Mouse (Mus musculus): ENCODE results near the gene Gnmt.

Gene Gnmt

GRCm38 (mm10) chr17:46742986-46743385 is 14.0 kb upstream of the Gnmt start:
- DNase-seq (ENCODE audit: low read depth, low spot score) = no peak

GRCm38 (mm10) chr17:46741305-46741704 is 12.3 kb upstream of the Gnmt start:
- no peak for DNase-seq (ENCODE audit: low read depth, low spot score)

DNA sequence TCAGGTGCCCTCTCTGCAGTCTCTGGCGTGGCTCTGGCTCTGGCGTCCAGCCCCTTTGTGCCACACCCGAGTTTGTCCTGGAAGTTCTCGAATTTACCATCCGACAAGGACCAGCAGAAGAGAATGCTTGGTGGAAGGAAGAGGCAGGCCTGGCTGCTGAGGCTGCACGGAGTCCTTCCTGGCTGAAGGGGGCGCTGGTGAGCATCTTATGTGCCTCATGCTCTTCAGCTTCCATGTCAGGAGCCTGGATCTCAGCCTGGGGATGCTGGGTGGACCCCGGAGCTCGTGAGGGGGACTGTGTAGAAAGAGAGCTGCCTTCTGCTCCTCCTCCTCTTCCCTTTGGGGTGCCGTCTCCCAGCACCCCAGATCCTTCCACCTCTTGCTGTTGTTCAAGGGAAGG is 7.2 kb upstream of the Gnmt start:
- no peak for DNase-seq (ENCODE audit: low read depth, low spot score)

GRCm38 (mm10) chr17:46735287-46735686 is 6.3 kb upstream of the Gnmt start:
- DNase-seq (ENCODE audit: low read depth, low spot score) = no peak

DNA sequence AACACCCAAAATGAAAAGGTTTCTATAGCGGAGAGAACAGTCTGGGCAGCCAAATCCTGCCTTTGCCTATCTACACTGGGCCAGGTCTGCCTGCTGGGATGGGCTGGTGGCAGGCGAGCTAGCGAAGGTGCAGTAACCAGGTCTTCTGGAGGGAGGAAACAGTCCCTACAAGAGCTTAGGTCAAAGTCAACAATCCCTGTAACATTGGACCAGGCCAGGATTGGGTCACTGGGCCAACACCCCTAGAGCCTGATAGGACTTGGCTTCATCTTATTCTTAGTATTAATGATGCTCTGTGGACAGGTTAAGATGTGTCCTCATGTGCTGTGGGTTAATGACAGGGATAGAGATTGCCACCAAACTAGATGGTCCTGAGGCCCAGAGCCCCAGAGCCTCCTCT is 5.1 kb upstream of the Gnmt start:
- no peak for DNase-seq (ENCODE audit: low read depth, low spot score)

DNA sequence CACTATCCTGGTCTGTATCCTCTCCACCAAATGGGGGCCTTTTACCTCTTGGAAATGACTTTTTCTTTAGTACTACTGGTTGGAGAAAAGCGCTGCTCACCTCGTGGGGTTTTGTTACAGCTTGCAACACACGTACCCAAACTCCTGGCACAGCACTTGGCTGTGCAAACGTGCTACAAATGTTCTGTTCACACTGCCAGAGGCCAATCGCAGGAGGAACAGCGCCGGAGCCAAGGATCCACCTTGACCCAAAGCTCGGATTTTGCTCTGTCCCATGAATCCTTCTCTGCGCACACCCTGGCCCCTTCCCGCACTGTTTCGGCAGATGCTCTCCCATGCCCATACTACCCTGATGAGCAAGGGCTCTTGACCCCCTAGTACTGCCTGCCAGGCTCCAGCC is 472 bp downstream of the Gnmt start:
- no peak for DNase-seq (ENCODE audit: low read depth, low spot score)

DNA sequence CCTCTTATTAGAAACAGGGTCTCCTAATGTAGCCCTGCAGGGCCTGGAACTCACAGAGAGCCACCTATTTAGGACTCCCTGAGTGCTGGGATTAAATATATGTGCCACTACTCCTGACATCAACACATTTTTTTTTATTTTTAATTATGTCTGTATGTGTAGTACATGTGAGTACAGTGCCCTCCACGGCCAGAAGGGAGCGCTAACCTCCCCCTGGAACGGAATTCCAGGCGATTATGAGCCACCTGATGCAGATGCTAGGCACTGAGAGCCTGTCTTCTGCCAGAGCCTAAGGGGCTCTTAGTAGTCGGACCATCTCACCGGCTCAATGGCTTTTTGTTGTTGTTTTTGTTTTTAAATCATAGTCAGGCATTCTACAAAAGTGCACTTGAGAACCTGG is 947 bp downstream of the Gnmt start:
- DNase-seq (ENCODE audit: low read depth, low spot score) = no peak

DNA sequence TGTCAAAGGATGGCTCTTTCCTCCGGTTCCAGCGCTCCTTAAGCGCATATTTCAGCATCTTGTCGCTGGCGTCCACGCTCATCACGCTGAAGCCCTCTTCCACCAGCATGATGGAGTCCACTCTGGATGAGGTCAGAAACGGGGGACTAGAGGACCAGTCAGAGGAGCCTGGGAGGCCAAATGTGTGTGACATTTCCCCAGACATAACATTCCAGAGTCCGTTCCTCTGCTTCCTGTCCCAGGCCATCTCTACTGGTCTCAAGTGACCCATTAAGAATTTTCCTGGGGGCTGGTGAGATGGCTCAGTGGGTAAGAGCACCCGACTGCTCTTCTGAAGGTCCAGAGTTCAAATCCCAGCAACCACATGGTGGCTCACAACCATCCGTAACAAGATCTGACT is 1.7 kb downstream of the Gnmt start:
- no peak for DNase-seq (ENCODE audit: low read depth, low spot score)

- no peak for DNase-seq (ENCODE audit: low read depth, low spot score)
Measured at GRCm38 (mm10) chr17:46725731-46726645, 3.0 kb downstream of the Gnmt start.

DNA sequence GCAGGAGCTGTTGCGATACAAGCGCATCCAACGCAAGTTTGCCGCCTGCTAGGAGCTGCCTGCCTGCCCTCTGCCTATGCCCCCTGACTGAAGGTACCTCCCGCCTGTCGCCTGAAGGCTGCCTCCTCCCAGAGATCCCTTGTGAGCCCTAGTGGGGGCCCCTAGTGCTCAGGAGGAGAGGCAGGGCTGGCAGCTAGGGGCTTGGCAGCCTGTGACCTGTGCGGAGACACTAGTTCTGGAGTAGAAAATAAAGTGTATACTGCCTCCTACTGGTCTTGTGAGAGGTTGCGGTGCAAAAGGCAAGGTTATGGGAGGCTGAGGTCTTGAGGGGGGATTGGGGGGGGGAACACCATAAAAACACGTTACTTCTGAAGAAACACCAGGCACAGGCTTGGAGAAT is 3.7 kb downstream of the Gnmt start:
- DNase-seq (ENCODE audit: low read depth, low spot score) = no peak

DNA sequence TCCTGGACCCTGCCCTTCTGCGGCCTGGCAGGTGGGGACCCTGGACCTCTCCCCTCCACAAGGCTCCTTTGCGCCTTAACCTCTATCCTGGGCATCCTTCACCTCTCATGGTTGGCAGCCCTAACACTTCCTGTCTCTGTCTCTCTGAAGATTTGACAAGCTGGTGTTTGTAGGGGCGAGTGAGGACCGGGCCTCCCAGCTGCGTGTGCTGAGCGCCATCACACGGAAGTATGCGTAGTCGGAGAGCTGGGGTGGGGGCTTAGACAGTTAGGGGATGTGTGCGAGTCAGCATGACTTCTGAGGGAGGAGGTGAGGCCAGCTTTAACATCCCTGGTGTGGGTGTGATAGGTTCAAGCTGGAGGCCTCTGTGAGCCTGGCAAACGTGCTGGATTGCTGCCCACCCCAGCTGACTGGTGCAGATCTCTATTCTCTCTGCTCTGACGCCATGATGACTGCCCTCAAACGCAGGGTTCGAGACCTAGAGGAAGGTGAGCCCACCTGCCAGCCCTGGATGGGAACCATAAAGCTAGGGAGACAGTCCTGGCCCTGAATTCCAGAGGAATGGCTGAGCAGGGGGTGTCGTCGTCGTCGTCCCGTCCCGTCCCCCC is 4.4 kb downstream of the Gnmt start:
- DNase-seq (ENCODE audit: low read depth, low spot score) = no peak

- DNase-seq (ENCODE audit: low read depth, low spot score) = no peak
Measured at GRCm38 (mm10) chr17:46721077-46721476, 7.9 kb downstream of the Gnmt start.

GRCm38 (mm10) chr17:46714756-46715481 is 14.0 kb downstream of the Gnmt start:
- no peak for DNase-seq (ENCODE audit: low read depth, low spot score)

- no peak for DNase-seq (ENCODE audit: low read depth, low spot score)
Measured at GRCm38 (mm10) chr17:46713849-46714248, 15.1 kb downstream of the Gnmt start.

- no peak for DNase-seq (ENCODE audit: low read depth, low spot score)
Measured at GRCm38 (mm10) chr17:46712442-46712841, 16.5 kb downstream of the Gnmt start.

DNA sequence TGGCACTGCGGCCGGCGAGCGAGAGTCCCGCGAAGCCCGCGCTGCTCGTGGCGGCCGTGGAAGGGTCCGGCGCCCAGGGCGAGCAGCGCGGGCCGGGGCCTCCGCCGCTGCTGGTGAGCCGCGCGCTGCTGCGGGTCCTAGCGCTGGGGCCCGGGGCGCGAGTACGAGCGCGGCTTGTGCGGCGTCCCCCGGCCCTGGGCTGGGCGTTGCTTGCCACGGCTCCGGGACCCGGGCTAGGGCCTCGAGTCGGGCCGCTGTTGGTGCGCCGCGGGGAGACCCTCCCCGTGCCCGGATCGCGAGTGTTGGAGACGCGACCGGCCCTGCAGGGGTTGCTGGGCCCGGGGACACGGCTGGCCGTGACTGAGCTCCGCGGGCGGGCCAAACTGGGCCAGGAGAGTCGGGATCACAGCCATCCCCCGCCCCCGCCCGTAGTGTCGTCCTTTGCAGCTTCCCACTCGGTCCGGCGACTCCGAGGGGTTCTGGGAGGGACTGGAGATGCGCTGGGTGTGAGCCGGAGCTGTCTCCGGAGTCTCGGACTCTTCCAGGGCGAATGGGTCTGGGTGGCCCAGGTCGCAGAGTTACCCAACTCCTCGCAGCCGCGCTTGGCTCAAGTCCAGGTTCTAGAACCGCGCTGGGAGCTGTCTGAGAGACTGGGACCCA is 17.2 kb downstream of the Gnmt start:
- no peak for DNase-seq (ENCODE audit: low read depth, low spot score)

DNA sequence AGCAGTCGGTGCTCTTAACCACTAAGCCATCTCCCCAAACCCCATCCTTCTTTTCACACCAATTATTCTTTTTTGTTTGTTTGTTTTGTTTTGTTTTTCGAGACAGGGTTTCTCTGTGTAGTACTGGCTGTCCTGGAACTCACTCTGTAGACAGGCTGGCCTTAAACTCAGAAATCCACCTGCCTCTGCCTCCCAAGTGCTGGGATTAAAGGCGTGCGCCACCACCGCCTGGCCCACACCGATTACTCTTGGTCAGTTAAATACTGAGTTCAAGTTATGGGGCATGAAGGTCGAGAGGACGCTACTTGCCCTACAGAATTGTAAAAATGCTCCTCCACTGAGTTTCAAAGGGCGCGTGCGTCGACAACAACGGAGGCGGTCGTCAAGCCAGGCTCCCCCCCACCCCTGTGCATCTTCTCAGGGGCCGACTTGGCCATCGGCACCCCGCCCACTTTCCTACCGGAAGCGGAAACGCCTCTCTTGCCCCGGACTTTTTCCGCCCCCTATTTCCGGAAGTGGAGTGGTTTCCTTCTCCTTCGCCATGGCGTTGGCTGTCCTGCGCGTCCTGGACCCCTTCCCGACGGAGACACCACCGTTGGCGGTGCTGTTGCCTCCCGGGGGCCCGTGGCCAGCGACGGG is 17.9 kb downstream of the Gnmt start, which contains the start of gene Pex6:
TSS of gene Pex6 (plus strand) at position 505 of the 639 bp plus-strand sequence.
- peak; percentile 91 for DNase-seq (ENCODE audit: low read depth, low spot score)

DNA sequence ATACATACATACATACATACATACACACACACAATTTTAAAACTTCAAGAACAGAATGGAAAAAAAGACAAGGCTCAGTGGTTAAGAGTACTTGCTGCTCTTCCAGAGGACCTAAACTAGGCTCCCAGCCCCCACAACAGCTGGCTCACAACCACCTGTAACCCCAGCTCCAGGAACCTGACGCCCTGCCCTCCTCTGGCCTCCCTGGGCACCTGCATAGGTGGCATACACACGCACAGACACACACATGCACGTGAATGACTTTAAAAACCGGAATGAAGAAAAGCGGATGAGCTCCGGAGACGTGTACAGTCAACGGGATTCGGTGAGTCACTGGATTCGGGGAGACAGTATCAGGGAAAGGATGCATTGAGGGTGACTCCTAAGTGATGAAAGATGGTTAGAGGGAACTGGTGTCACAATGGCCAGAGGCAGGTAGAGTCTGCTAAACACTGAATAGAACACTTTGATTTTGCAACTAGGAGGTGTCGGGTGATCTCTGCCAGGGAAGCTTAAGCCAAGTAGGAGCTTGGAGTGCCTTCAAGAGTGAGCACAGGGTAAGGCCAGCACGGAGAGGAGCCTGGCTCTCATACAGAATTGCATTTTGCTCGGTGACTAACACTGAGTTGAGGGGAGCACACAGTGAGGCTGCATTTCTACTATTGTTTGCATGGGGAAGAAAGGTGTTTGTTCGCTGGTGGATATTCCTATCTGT is 22.4 kb downstream of the Gnmt start:
- no peak for DNase-seq (ENCODE audit: low read depth, low spot score)

GRCm38 (mm10) chr17:46704887-46705835 is 23.8 kb downstream of the Gnmt start, which contains the start of gene Ppp2r5d:
Gene Ppp2r5d, minus strand, starts transcription at chr17:46705111.
- DNase-seq (ENCODE audit: low read depth, low spot score) = peak; percentile 96

Measured in retina, postnatal 7 days (tissue).